Mouse (Mus musculus) small intestine, adult 2 months (tissue): ENCODE data around the gene Smap1. TPM values are rescaled to one million over a fixed set of nuclear protein-coding genes. Genes with fewer than 3 reads are reported as not detected.
A peak's percentile ranks its signal among the peaks of the same experiment; 100 is the strongest.
"Not testable (repeated sequence)": the region's sequence is repeated elsewhere in the genome, so short reads cannot be mapped to it uniquely, and the experiment has no call there.

Source experiments
- H3K27ac ChIP-seq: fragments of 200-500 bp; 2 replicates; pipeline ENCODE4 v1.5.1; 2012; ENCODE audit warnings: low read depth, low read length, control low read depth, inconsistent platforms; ENCODE audit not compliant: insufficient read depth
- H3K27me3 ChIP-seq: fragments of 200-500 bp; 2 replicates; pipeline ENCODE4 v1.6.1; 2012; ENCODE audit warnings: mild to moderate bottlenecking, moderate library complexity, low read length, inconsistent platforms; ENCODE audit not compliant: control insufficient read depth, insufficient read depth
- H3K36me3 ChIP-seq: fragments of 200-500 bp; 2 replicates; pipeline ENCODE4 v1.6.1; 2012; ENCODE audit warnings: mild to moderate bottlenecking, low read length, control low read depth, inconsistent platforms; ENCODE audit not compliant: control insufficient read depth, insufficient read depth
- H3K4me1 ChIP-seq: fragments of 200-500 bp; 2 replicates; pipeline ENCODE4 v1.6.1; 2012; ENCODE audit warnings: low read length, inconsistent platforms, mixed read lengths; ENCODE audit not compliant: control insufficient read depth, insufficient read depth, insufficient read length
- H3K4me3 ChIP-seq: fragments of 200-500 bp; 2 replicates; pipeline ENCODE4 v1.5.1; 2012; ENCODE audit warnings: low read depth, mild to moderate bottlenecking, control low read depth, inconsistent platforms, low read length, moderate library complexity
- CTCF ChIP-seq: fragments of 200-500 bp; IDR thresholded peaks from 2 replicates; pipeline ENCODE4 v1.5.1; 2012; ENCODE audit warnings: low read depth, mild to moderate bottlenecking, control low read depth, inconsistent platforms, low read length, moderate library complexity, mixed read lengths; ENCODE audit not compliant: insufficient replicate concordance, insufficient read length; ENCODE audit errors: extremely low read depth
- POLR2A ChIP-seq: fragments of 200-500 bp; IDR thresholded peaks from 2 replicates; pipeline ENCODE4 v1.6.1; 2012; ENCODE audit warnings: low read depth, mild to moderate bottlenecking, control low read depth, inconsistent platforms, low read length, moderate library complexity
- WGBS: fragments of 180-500 bp; shearing (Covaris S2); methylation state at CpG from one replicate; pipeline ENCODE4 v1.1.7; 2018; 5-methylcytosine and 5-hydroxymethylcytosine counted together
- polyA plus RNA-seq: library from polyadenylated mRNA; depleted of rRNA; stranded (reverse); fragments of >200 nt; gene quantifications from 2 replicates; pipeline ENCODE4 v1.2.3, GENCODE M21; 2012; rRNA removed

Smap1 gene
- 14.9 and 46.3 TPM in 2 replicates for polyA plus RNA-seq

DNA sequence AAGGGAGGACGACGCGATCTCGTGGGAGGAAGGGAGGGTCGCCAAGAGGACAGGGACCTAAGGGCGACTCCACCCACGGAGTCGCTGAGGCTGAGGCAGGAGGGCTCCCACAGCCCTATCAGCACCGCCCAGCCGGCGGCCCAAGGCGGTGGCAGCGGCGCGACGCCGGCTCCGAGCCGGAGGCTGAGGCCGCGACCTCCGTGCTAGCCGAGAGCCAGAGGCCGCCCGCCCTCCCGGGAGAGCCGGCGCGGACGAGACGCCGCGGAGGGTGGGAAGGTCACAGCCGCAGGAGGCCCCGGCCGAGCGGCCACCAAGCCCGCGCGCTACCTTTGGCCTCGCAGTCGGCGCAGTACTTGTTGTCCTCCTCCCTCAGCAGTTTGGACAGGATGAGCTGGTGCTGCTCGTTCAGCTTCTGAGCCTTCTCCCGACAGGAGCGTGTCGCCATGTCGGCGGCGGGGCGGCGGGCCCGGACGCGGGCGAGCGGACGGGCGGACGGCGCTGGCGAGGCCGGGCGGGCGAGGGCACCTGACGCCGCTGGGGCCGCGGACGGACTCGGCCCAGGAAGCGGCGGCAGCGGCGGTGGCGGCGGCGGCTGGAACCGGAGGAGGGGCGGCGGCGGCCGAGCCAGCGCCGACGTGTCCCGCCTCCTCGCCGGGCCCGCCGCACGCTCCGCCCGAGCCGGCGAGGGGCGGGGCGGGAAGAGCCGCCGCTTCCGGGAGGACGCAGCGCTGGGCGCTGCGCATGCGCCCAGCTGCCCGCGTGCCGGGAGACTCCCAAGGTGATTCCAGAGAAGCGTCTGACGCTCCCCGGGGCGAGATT is at the start of gene Smap1:
Gene Smap1, minus strand, starts transcription at position 607 of the 819 bp plus-strand sequence.
- Histone ChIP-seq H3K27me3 (no peaks in the 10 kb centered on the region), H3K4me3 (peak within 1 kb of the TSS; percentile 76), H3K36me3 (no peaks in the 10 kb centered on the region), H3K4me1 (peaks cover 9% of the 10 kb centered on the region; the same call in 1 of the 2 replicates), H3K27ac (peak within 1 kb of the TSS; percentile 94)
- under 1% methylated on average over 113 of the region's 113 CpGs for WGBS
- TF ChIP-seq CTCF (no peak), POLR2A (no peak; the same call in 1 of the 2 replicates)

DNA sequence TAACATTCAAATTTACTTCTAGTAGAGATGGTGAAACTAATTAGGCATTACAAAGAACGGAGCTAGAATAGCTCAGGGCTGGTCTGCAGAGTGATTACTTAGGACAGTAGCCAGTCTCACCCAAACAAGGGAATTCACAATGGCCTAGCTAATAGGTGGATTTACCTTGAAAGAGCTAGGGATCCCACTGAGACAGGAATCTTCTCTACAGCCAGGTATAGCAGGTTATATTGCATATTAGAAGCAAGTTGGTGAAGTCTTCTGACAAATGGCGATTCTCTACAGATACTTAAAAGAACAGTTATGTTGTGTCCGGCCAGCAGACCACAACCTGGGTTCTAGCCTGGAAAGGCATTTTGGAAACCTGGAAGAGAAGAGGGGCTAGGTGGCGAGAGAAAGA is 49.0 kb upstream of the Smap1 start:
- not testable (repeated sequence) for H3K27ac ChIP-seq, H3K27me3 ChIP-seq, H3K4me1 ChIP-seq, H3K4me3 ChIP-seq, H3K36me3 ChIP-seq
- 83% methylated on average over 4 of the region's 4 CpGs for WGBS

DNA sequence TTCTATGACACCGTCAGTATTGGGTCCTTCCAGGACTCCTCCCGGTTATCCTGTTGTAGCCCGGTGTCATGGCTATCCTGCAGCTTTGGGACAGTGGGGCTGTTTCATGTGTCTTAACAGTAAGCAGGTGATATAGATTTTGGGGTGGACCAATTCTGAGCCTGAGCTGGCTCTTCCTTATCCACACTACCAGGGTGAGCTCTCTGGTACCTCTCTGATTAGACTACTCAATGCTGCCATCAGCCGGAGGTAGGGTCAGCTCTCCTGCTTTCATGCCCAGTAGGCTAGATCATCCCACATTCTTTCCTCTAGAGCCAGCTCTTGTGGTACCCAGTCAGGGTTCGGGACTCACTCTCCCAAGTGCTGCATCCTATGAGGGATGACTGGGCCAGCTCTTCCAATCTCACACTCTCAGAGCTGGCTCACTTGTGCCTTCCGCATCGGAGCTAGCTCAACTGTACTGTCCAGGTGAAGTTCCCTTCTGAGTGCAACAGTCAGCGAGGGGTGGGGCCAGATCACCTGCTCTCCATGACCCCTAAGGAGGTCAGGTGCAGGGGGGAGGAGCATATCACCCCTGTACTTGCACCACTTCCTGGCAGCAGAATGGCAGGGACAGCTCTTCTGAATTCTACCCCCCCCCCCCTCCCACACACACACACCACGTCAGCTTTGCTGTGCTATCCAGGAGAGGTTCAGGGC is 46.1 kb upstream of the Smap1 start:
- 80% methylated on average over 9 of the region's 9 CpGs for WGBS
- no peak overlapping the region for H3K27ac ChIP-seq
- no peaks in the 10 kb centered on the region for H3K27me3 ChIP-seq
- no peaks in the 10 kb centered on the region for H3K4me1 ChIP-seq
- no peaks in the 10 kb centered on the region for H3K36me3 ChIP-seq
- no peak overlapping the region for H3K4me3 ChIP-seq
- TF ChIP-seq POLR2A (no peak), CTCF (no peak)

DNA sequence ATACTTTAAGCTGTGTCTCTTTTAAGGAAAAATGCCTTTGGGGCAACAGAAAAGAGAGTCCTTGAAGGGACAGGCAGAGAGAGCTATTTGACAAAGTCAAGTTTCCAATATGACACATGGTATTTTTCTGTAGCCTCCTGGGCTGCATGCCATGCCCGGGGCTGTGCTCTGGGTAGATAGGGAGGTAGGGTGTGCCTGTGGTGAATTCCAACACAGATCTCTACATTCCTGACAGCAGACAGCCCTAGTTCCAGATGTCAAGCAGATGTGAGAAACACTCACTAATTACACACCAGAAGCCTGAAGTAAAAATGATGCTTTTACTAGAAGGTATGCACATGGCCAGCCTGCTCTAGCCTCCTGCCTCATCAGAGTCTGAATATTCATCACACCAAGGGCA is 44.1 kb upstream of the Smap1 start:
- Histone ChIP-seq H3K27ac (no peak overlapping the region), H3K36me3 (no peaks in the 10 kb centered on the region), H3K4me3 (no peak overlapping the region), H3K4me1 (no peaks in the 10 kb centered on the region), H3K27me3 (no peaks in the 10 kb centered on the region)
- WGBS = 38% methylated on average over 1 of the region's 1 CpGs
- TF ChIP-seq POLR2A (no peak), CTCF (no peak)

DNA sequence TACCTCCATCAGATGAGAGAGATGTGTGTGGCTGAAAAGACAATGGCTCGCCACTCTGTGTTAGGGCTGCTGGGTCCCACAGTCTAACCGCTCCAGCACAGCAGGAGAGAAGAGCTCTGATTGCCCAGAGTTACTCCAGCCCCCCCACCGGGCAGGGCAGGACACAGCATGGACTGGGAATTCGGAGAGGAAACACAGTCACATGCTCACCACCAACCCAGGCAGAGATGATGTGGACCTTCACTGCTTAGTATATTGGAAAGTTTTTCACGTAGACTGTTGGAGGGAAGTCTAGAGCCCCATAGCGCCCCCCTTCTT is 37.3 kb upstream of the Smap1 start:
- WGBS = 25% methylated on average over 6 of the region's 6 CpGs
- Histone ChIP-seq H3K4me1 (peaks cover 8% of the 10 kb centered on the region), H3K36me3 (no peaks in the 10 kb centered on the region), H3K27me3 (no peaks in the 10 kb centered on the region), H3K4me3 (peak overlapping the region; percentile 24; the same call in 1 of the 2 replicates), H3K27ac (no peak overlapping the region)
- TF ChIP-seq CTCF = no peak
- no peak for TF ChIP-seq POLR2A

DNA sequence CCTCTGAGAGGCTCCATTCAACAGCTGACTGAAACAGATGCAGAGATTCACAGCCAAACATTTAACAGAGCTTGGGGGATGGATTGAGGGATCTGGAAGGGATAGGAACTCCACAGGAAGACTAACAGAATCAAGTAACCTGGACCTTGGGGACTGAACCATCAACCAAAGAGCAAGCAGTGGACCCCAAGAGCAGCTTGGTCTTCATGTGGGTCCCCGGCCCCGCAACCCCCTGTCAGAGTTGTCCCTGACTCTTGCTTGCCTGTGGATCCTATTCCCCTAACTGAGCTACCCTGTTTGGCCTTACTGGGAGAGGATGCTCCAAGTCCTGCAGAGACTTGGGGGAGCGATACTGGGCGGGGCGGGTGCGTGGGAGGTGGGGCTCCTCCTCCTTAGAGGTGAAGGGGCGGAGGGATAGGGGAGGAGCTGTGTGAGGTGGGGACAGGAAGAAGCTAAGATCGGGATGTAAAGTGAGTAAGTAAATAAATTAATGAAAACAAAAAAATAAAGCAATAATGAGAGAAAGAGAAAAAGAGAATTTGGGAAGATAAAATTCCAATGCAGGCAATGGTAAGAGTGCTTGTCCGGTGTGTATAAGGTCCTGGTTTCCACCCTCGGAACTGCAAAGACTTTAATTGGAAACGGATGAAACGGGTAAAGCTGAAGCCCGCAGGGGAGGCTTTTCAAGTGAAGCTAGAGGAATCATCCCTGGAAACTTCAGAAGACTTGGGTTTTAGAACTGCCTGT is 36.7 kb upstream of the Smap1 start:
- H3K36me3 ChIP-seq = no peaks in the 10 kb centered on the region
- WGBS = 20% methylated on average over 13 of the region's 13 CpGs
- TF ChIP-seq POLR2A = no peak
- no peak for TF ChIP-seq CTCF
- no peak overlapping the region for H3K27ac ChIP-seq
- peak overlapping the region; percentile 24; the same call in 1 of the 2 replicates for H3K4me3 ChIP-seq
- peaks cover 13% of the 10 kb centered on the region for H3K4me1 ChIP-seq
- H3K27me3 ChIP-seq = no peaks in the 10 kb centered on the region

DNA sequence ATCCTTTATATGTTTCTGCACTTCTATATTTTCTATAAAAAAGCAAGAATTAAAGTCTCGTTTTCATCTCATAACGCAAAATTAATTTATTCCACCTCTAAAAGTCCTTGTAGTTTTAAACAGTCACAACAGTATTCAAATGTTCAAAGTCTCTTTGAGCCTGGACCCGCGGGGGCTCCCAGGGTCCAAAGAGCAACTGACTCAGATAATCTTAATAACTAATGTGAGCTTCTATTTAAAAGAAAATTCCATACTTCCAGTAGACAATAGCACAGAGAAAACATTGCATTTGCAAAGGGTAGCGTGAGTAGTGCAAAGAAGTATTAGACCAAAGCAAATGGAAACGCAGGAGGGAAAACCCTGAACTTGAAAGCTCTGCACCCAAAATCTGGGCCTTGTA is 36.0 kb upstream of the Smap1 start:
- H3K4me3 ChIP-seq = no peak overlapping the region
- H3K27ac ChIP-seq = no peak overlapping the region
- peaks cover 15% of the 10 kb centered on the region for H3K4me1 ChIP-seq
- no peaks in the 10 kb centered on the region for H3K36me3 ChIP-seq
- TF ChIP-seq CTCF (no peak), POLR2A (no peak)
- 70% methylated on average over 6 of the region's 6 CpGs for whole genome bisulfite sequencing
- H3K27me3 ChIP-seq = no peaks in the 10 kb centered on the region
